Mouse (Mus musculus): ENCODE data around the gene Pi4kb. TPM values are rescaled to one million over a fixed set of nuclear protein-coding genes. Genes with fewer than 3 reads are reported as not detected.
A peak's percentile ranks its signal among the peaks of the same experiment; 100 is the strongest.
"Not testable (repeated sequence)": the region's sequence is repeated elsewhere in the genome, so short reads cannot be mapped to it uniquely, and the experiment has no call there.

The Pi4kb gene
- total RNA-seq, 1 experiment from 2014 or later, result 40.5 TPM

- peak; percentile 99 for DNase-seq
Measured at GRCm38 (mm10) chr3:95015337-95015872, 40.9 kb downstream of the Pi4kb start, which contains the start of gene Zfp687. Zfp687 (minus strand) TSS chr3:95015448.

GRCm38 (mm10) chr3:95015891-95016531 is 41.5 kb downstream of the Pi4kb start:
- peak; percentile 95 for DNase-seq

DNA sequence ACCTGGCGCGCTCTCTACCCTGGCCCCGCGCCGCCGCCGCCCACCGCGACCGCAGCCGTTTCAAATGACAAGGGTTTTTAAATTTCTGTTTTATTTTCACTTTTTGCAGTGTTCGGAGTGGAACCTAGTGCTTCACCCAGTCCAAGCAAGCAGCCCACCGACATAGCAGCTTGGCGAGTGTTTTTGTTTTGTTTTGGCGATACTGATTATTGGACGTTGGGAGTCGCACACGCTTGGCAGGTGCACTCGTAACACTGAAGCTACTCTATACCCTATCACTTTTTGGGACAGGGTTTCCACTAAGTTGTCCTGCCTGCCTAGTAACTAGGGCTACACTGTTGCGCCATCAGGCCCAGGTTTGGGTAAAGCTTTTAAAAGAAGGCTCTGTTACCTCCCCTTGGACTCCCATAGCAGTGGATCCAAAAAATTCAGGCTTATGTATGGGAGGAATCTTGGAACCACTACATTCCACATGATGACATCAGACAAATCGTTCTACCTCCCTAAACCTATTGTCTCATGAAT is 42.1 kb downstream of the Pi4kb start:
- DNase-seq, result no peak

DNA sequence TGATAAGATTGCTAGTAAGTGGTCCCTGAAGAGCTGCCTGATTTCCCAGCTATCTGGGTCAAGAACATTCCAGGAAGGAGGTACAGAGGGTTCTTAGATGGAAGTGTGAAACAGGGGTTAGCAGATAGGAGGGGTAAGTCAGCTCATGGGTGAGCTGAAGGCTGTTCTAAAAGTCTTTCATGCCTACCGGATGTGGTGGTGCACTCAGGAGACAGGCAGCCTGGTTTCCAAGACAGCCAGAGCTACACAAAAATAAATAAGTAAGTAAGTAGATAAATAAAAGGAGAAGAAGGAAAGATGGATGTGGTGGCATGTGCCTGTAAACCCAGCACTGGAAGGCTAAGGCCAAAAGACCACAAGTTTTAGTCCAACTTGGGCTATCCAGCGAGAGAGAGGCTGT is 44.2 kb downstream of the Pi4kb start:
- no peak for DNase-seq

DNA sequence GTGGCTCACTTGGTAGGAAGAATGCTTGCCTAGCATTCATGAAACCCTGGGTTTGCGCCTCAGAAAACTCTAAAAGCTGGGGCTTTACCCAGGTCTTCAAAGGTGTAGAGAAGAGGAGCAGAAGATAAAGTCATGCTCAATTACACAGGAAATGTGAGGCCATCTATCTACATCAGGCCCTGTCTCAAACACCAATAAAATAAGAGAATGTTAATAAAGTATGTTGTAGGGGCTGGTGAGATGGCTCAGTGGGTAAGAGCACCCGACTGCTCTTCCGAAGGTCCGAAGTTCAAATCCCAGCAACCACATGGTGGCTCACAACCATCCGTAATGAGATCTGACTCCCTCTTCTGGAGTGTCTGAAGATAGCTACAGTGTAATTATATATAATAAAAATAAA is 46.4 kb downstream of the Pi4kb start:
- DNase-seq, result not testable (repeated sequence)

- peak; percentile 66 for DNase-seq
Measured at GRCm38 (mm10) chr3:95024551-95024950, 50.0 kb downstream of the Pi4kb start.

- DNase-seq, result no peak
Measured at GRCm38 (mm10) chr3:95025202-95025601, 50.7 kb downstream of the Pi4kb start.

DNA sequence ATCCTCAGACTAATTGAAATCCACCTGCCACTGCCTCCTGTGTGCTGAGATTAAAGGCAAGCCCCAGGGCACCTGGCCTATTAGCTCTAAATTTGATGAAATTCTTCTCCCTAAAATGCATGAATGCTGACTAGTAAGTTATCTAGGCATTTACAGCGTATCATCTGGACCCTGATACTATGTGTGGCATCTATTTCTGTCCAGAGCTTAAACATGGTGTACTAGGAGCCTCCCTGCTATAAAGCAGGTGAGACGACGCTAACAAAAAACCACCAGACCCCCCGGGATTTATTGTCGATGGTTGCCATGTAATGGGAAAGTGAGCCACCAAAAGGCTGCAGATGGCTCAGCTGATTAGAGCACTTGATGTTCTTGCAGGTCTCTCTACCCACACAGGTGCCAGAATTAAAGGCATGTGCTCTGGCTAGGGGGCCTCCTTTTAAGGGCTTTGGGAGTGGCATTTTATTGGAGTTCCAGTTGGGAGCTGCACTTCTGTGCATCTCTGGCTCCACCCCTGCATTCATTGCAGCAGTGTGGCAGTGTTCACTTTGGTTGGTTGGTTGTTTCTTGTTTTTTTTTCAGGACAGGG is 52.6 kb downstream of the Pi4kb start:
- no peak for DNase-seq

- no peak for DNase-seq
Measured at GRCm38 (mm10) chr3:95027701-95028100, 53.2 kb downstream of the Pi4kb start.

- DNase-seq, result no peak
Measured at GRCm38 (mm10) chr3:95028603-95029002, 54.1 kb downstream of the Pi4kb start.

GRCm38 (mm10) chr3:95029291-95029827 is 54.8 kb downstream of the Pi4kb start:
- not testable (repeated sequence) for DNase-seq

DNA sequence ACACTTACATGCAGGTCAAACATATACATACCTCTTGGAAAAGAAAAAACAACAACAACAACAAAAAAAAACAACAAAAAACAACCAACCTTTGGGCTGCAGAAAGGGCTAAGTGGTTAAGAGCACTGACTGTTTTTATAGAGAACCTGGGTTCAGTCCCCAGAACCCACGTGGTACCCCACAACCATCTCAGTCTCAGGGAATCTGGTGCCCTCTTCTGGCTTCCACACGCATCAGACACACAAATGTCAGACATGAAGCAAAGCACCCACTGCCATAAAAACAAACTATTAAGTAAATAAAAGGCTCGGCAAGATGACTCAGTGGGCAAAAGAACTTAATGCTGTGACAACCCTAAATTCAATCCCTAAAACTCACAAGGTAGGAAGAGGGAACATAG is 55.4 kb downstream of the Pi4kb start:
- DNase-seq, result no peak

DNA sequence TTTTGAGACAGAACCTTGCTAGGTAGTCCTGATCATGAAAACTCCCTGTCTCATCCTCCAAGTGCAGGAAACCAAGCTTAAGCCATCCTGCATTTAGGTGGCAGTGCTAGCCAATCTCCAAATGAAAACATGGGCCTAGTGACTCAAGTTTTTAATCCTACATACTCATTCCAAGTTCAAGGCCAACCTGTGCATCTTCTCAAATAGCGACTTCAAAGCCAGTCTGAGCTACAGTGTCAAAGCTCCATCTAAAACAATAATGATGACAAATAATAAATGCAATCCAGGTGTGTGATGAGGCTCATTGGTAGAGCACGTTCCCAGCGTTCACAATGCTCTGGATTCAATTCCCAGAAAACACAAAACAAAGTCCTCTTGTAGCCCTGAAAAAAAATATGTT is 67.1 kb downstream of the Pi4kb start:
- no peak for DNase-seq

GRCm38 (mm10) chr3:95042166-95042837 is 67.8 kb downstream of the Pi4kb start, which contains the start of gene Psmd4:
Psmd4 (minus strand) TSS chr3:95042614.
- DNase-seq, result peak; percentile 99

DNA sequence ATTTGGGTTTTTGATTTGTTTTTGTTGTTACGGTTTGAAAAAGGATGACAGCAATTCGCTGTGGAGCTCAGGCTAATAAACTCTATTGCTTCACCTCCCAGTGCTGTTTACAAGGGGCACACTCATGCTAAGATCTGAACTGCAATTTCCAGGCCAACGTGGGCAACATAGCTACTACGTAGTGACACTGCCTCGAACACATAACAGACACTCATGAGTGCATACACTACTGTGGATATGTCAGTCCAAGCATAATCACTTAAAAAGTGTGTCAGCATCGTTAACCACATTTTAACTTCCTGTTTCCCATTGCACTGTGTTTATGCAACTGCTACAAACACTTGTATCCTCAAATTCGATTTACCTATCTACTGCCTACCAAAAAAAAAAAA is 68.3 kb downstream of the Pi4kb start:
- DNase-seq, result no peak

- DNase-seq, result no peak
Measured at GRCm38 (mm10) chr3:95043251-95043650, 68.7 kb downstream of the Pi4kb start.

GRCm38 (mm10) chr3:95046462-95047057 is 72.0 kb downstream of the Pi4kb start:
- DNase-seq, result peak; percentile 58

DNA sequence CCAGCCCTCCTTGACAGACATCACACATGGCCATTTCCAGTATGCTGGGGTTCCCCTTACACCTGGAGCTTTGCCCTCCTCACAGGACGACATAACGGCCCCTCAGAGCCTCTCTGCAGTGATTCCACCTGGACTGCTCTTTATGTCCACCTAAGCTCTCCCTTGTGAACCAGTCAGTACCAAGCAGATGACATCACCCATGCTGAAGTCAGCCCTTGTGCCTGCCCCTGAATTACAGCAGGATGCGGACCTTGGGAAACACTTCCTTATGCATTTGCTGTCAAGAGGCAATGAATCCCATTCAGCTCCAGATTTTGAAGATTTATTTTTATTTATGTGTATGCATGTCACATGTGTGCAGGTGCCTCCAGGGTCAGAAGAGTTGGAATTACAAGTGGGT is 73.4 kb downstream of the Pi4kb start:
- DNase-seq, result peak; percentile 60

GRCm38 (mm10) chr3:95052959-95053358 is 78.4 kb downstream of the Pi4kb start:
- peak; percentile 58 for DNase-seq

DNA sequence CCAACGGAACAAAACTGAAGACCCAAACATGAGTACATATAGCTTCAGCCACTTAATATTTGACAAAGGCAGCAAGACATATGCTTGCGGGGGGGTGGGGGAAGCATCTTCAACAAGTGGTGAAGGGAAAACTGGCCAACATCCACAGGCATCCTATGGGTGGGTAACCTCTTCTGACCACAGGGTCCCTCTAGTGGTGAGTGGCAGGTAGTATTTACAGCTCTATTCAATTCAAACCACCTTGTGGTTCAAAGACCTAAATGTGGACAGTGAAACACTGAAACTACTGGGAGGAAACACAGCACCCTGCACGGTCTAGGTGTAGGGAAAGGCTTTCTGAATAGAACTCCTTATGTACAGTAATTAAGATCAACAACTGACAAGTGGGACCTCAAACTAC is 79.2 kb downstream of the Pi4kb start:
- DNase-seq, result peak; percentile 51

DNA sequence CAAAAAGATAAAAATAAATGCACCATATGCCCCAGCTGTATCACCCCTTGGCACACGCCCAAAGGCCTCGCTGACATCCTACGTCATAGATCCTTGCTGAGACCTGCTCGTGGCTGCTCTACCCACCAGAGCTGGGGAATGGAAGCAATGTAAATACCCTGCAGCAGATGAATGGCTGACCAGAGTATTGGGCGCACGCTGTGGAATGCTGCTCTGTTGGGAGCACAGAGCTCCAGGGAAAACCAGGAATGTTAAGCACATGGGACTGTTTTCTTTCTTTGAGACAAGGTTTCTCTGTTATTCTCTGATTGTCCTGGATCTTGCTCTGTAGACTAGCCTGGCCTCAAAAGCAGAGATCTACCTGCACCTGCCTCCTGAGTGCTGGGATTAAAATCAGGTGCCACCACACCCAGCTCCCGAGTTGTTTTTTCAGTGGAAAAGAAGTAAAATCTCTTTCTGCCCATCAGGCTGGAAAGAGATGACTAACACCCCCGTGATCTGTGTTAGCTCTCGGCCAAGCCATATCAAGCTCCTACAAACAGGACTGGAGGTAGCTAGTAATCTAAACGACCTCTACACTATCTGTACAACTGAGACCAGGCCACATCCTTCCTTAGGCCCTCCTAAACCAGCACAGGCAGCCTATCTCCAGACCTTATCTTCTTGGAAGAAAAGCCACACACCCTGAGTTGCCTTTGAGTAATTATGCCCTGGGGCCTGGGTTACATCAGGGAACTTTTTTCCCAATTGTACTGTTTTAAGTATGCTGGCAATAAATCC is 80.1 kb downstream of the Pi4kb start:
- DNase-seq, result peak; percentile 42

Data from adrenal gland, postnatal 14 days (tissue).